Mouse (Mus musculus): ENCODE results near the gene Pgm1.

Pgm1 gene

GRCm38 (mm10) chr4:99957186-99957585, 28.0 kb downstream of the Pgm1 start:
- DNase-seq (ENCODE audit: low spot score in 2 of 2): no peak

DNA sequence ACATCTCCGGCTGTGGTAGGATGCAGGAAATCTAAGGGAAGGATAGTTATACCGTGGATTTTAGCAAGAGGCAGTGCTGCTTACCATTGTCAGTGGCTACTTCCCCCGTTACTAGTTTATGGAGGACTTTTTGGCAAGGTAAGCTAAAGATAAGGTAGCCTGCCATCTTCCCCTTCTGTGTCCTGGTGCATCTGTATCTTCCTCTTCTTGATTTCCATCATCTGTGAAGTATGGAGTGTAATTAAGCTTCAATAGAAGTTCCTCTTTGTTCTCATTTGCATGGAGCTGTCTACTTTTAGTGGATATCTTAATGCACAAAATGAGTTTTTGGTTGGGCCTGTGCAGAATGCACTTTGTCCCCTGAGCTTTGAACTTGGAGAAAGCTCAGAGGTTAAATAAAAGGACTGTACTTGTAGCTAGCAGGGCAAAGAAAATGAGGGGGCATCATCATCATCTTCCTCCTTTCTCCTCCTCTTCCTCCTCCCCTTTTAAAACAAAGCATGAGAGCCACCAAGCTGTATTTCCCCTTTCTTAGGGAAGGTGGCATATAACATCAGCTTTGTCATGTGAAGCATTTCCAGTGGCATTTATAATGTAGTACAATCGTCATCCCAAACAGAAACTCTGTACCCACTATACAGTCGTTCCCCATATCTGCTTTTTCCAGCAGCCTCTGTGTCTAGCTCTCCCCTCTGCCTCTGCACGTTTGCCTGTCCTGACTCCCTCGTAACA, 29.0 kb downstream of the Pgm1 start:
- DNase-seq (ENCODE audit: low spot score in 2 of 2): no peak

DNA sequence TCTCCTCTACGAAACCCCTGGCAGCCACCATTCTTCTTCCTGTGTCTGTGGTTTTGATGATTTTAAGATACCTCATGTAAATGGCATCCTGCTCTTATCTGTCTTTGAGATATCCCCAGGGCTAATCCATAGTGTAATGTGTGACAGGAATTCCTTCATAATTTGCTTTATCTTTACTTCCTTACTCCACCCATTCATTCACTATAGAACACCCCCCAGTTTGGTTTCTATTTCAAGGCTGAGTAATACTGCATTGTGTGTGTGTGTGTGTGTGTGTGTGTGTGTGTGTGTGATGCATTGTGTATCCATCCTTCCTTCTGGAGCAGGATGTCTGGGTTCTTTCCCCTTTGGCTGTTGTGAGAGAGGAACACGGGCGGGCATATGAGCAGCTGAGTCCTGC, 30.1 kb downstream of the Pgm1 start:
- no peak for DNase-seq (ENCODE audit: low spot score in 2 of 2)

DNA sequence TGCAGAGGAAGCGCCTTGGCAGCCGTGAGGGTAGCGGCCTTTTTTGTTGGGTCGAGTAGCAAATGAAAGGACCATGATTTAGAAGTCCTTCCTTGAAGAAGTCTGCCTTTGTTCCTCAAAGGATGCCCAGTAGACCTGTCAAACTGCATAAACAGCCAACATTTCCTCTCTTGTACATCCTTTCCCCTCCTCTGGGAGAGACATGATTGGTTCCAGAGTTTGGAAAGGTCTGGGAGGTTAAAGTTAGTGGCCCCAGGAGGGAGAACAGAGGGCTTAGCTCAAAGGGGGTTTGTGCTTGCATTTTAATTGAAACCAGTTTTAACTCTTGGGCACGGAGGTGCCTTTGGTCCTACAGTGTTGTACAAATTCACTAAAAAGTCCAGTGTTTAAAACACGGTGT, 37.3 kb downstream of the Pgm1 start:
- DNase-seq (ENCODE audit: low spot score in 2 of 2): no peak

- DNase-seq (ENCODE audit: low spot score in 2 of 2): peak in 1 of 2 experiments; percentile 30
These were observed 40.1 kb downstream of the Pgm1 start for GRCm38 (mm10) chr4:99969328-99969727.

DNA sequence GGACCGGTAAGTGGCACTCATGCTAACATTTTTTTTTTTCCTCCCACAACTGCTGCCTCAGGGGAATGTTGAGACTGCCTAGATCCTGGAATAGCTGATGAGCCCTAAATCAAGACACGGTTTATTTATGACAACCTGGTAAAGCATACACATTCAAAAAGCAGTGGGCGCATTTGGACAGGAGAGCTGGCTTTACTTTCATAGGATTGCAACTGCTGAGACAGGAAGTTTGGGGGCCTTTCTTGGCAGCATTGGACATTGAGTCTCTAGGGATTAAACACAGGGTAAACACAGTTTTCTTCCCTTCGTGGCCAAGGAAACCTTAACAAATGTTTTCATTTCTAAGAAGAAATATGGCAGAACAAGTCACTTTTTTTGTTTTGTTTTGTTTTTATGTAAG, 40.9 kb downstream of the Pgm1 start:
- DNase-seq (ENCODE audit: low spot score in 2 of 2): no peak

GRCm38 (mm10) chr4:99972886-99973285, 43.7 kb downstream of the Pgm1 start:
- DNase-seq (ENCODE audit: low spot score in 2 of 2): no peak

DNA sequence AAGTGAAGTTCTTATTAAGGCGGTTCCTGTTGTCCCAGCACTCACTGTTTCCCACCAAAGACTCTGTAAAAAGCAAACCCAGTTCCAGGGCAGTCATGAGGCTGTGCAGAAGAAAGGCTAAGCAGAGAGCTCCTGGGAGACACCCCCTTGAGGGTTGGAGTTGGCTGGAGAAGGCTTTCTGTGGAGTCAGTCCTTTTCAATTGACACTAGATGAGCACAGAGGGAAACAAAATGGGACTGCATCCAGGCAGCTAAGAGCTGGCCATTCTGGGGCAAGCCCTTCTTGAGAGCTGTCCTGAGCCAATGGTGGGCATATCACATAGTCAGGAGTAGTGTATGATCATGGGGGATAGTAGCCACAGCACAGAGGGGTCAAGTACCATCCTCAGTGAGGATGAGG, 44.7 kb downstream of the Pgm1 start:
- DNase-seq (ENCODE audit: low spot score in 2 of 2): peak in 1 of 2 experiments; percentile 27

DNA sequence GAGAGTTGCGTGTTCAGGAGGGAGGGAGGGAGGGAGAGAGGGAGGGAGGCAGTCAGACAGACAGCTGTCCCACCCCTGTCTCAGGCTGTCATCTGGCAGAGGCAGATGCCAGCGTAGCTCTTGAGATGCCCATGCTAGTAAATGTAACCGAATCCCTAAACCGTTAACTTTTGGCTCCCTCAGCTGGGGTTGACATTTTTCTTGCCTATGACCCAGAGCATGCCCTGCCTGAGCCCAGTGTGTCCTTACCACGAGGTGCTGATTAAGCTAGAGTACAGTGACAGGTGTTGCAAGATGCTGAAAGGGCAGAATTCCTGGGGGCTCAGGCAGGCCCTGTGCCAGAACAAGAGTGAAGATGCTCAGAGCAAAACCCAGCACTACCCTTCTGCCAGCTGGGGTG, 45.2 kb downstream of the Pgm1 start:
- DNase-seq (ENCODE audit: low spot score in 2 of 2): no peak

GRCm38 (mm10) chr4:99979326-99979725, 50.1 kb downstream of the Pgm1 start:
- DNase-seq (ENCODE audit: low spot score in 2 of 2): no peak

DNA sequence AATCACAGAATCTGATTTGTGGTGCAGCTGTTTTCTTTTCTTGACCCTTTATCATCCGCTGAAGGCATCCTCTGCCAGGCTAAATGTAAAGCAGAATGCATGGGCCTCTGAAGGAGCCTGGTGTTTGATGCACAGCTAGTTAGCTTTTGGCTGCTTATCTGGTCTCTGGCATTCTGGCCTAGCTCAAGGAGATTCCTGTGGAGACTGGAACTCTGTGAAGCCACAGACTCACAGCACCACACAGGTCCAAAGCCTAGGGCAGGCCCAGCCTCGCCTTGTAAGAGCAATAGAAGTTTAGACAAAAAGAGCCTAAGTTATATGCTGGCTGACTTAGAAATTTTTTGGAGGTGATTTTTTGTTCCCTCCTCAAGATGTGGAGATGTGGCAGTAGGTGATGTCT, 52.0 kb downstream of the Pgm1 start:
- DNase-seq (ENCODE audit: low spot score in 2 of 2): no peak

DNA sequence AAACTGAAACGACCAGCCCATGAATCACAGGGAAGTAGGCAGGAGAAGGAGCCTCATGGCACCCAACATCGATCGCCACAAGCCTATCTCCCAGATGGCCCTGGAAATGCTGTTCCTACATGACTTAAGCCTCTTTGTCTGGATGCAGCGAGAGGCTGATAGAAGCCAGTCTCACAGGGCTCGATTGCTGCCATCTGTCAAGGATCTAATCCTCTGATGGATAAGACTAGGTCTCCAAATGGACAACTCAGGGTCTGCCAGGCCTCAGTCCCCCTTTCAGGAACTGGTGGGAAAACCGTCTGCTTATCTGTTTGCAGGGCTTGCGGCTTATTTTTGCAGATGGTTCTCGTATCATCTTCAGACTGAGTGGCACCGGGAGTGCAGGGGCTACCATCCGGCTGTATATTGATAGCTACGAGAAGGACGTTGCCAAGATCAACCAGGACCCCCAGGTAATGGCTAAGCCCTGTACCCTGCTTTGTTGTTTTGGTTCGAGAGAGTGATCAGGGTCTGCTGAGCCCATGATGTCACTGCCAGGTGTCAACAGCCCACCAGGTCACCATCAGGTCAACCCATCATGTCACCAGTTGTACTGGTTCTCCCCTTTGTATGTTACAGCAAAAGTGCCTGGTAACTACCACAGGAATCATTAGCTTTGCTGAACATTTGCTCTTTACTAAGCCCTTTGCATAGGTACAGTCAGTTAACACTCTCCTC, 54.6 kb downstream of the Pgm1 start:
- no peak for DNase-seq (ENCODE audit: low spot score in 2 of 2)

- no peak for DNase-seq (ENCODE audit: low spot score in 2 of 2)
These were observed 55.1 kb downstream of the Pgm1 start for GRCm38 (mm10) chr4:99984369-99984752.

- DNase-seq (ENCODE audit: low spot score in 2 of 2): no peak
These were observed 55.9 kb downstream of the Pgm1 start for GRCm38 (mm10) chr4:99985086-99985485.

GRCm38 (mm10) chr4:99985631-99986030, 56.4 kb downstream of the Pgm1 start:
- DNase-seq (ENCODE audit: low spot score in 2 of 2): no peak

DNA sequence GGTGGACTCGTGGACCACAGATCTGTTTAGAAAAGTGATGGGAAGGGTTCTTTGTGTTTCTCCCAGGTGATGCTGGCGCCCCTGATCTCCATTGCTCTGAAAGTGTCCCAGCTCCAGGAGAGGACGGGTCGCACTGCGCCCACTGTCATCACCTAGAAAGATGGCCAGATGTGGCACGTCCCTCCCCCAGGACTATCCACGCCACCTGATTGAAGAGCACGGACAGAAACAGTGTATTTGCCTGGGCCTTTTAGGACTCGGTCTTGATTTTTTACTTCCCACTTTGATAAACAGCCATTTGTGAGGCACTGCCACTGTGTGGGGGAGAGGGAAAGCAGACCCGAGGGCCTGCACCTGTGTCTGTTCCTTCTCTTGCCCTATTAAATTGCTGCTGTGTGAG, 57.4 kb downstream of the Pgm1 start:
- no peak for DNase-seq (ENCODE audit: low spot score in 2 of 2)

- DNase-seq (ENCODE audit: low spot score in 2 of 2): no peak
These were observed 59.6 kb downstream of the Pgm1 start for GRCm38 (mm10) chr4:99988771-99989170.

GRCm38 (mm10) chr4:100000971-100001370, 71.8 kb downstream of the Pgm1 start:
- DNase-seq (ENCODE audit: low spot score in 2 of 2): no peak

DNA sequence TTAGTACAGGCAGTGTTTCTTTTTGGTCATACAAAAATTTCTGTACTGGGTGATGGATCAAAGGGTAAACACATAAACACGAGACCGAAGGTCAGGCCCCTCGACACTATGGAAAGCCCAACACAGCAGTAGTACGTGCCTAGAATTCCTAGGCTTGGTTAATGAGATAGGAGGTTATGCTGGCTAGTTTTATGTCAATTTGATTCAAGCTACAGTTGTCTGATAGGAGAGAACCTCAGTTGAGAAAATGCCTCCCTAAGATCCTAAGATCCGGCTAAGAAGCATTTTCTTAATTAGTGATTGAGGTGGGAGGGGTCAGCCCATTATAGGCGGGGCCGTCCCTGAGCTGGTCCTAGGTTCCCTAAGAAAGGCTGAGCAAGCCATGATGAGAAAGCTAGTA, 72.6 kb downstream of the Pgm1 start:
- DNase-seq (ENCODE audit: low spot score in 2 of 2): no peak

DNA sequence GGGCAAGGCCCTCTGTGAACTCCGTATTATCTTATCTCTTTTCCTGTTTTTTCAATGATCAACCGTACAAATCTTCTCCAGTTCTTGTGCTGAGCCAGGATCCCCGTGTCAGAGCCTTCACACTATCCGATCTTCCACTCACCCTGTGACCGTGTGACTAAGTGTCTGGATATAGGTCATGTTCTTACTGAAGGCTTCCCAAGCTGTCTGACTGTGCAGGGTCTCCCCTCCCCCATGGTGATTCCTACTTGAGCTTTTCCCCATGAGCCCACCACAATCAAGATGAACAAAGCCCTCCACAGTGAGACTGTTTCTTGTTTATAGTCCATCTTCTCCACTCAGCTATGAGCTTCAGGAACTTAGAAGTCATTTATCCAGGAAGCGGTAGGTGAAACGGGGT, 78.5 kb downstream of the Pgm1 start:
- no peak for DNase-seq (ENCODE audit: low spot score in 2 of 2)

- peak; percentile 32 to 63 for DNase-seq (ENCODE audit: low spot score in 2 of 2)
These were observed 79.3 kb downstream of the Pgm1 start for GRCm38 (mm10) chr4:100008371-100009090.

DNA sequence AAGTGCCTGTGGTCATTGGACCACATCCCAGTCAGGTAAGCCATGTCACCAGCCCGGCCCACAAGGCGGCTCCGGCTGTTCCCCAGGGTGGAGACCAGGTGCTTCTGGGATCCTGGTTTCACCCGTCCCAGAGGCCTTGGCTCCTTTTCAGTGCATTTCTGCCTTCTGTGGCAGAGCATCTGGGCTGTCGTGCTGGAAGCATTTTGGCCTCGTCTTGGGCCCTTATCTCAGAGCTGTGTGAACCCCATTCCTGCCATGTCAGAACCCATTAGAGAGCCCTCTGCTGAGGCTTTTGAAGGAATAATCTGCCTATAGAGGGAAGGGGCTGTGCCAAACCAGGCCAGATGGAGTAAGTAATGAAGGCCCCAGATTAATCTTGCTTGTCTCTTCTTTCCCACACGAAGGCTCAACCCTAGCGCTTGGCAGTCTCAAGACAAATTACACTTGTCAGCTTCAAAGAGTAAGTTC, 80.0 kb downstream of the Pgm1 start:
- DNase-seq (ENCODE audit: low spot score in 2 of 2): no peak

- DNase-seq (ENCODE audit: low spot score in 2 of 2): peak in 1 of 2 experiments; percentile 29
These were observed 81.7 kb downstream of the Pgm1 start for GRCm38 (mm10) chr4:100010916-100011315.

Measured in urinary bladder, postnatal 36 days (tissue).